ENCODE assay signal across 23 mouse cellular contexts in the genomic region with DNA sequence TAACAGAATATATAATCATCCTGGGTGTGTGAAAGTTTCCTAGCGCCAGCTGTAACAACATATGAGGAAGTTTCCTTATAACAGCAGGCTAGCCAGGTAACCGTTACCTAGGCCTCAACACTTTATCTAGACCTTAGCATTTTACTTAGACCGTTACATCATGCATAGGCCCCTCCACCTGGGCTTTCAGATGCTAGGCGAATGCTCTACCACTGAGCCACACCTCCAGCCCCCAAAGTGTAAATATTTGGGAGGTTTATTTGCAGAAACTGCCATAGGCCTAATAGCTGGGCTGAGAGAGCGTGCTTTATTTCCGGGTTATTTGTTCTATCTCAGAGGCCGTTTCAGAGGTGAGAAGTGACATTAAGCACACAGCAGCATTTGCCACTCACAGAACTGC. TPM values are rescaled to one million over a fixed set of nuclear protein-coding genes. Genes with fewer than 3 reads are reported as not detected.
A peak's percentile ranks its signal among the peaks of the same experiment; 100 is the strongest.
DNase-seq lines count a peak whose midpoint lies in the region; ATAC-seq and TF ChIP-seq lines count a peak whose summit lies in the region.
"Had no signal": no experiment of that assay in that cellular context is flagged by ENCODE, and none has a peak within 500 bp of the region (broad histone marks: within the 10 kb centered on the region; RNA-seq: fewer than 3 reads in every experiment).

No protein-coding gene starts in this region.

- no peak overlapping the region for H3K4me3 ChIP-seq in heart, embryonic 10.5 days
- H3K4me3 ChIP-seq in stomach, postnatal 0 days (ENCODE audit: low read depth, low read length): no peak overlapping the region
- H3K4me3 ChIP-seq: forebrain, embryonic 10.5 days; forebrain, embryonic 13.5 days; heart, adult 2 months had no signal

- ATAC-seq in stomach, postnatal 0 days (ENCODE audit: low FRiP score, low TSS enrichment): peak; percentile 35; the same call in 1 of the 2 replicates
- ATAC-seq: activated CD4-positive, CD25-positive, alpha-beta regulatory T cell, adult 4 months; forebrain, embryonic 13.5 days; forebrain, postnatal 0 days; hindbrain, postnatal 0 days; inflammation-experienced regulatory T-cells, adult 6 months; intestine, embryonic 16.5 days had no signal

- 56% methylated on average over 7 of the region's 7 CpGs for WGBS in heart, embryonic 10.5 days
- 47% methylated on average over 7 of the region's 7 CpGs for WGBS in stomach, postnatal 0 days

- H3K9me3 ChIP-seq in heart, embryonic 10.5 days: 0 out of 2 replicates have a peak, but pooled peaks cover 3% of the 10 kb centered on the region
- no peaks in the 10 kb centered on the region for H3K9me3 ChIP-seq in stomach, postnatal 0 days (ENCODE audit: control insufficient read depth, low read length)
- H3K9me3 ChIP-seq: forebrain, embryonic 13.5 days had no signal

- H3K4me1 ChIP-seq in heart, embryonic 10.5 days: peaks cover 20% of the 10 kb centered on the region
- H3K4me1 ChIP-seq in stomach, postnatal 0 days (replicated peaks; ENCODE audit: control insufficient read depth, insufficient read depth): no peaks in the 10 kb centered on the region
- H3K4me1 ChIP-seq: forebrain, embryonic 10.5 days; forebrain, embryonic 13.5 days had no signal

- H3K4me2 ChIP-seq in stomach, postnatal 0 days (replicated peaks; ENCODE audit: low read depth): no peak overlapping the region
- H3K4me2 ChIP-seq: forebrain, embryonic 13.5 days; hindbrain, embryonic 14.5 days had no signal

- H3K9ac ChIP-seq in stomach, postnatal 0 days (ENCODE audit: low read length): no peak overlapping the region
- H3K9ac ChIP-seq: forebrain, embryonic 13.5 days; forebrain, postnatal 0 days; hindbrain, embryonic 14.5 days had no signal

- TF ChIP-seq CTCF in stomach, postnatal 0 days (IDR thresholded peaks at IDR 0.05; ENCODE audit: low read depth): no peak

- no peaks in the 10 kb centered on the region for H3K36me3 ChIP-seq in heart, embryonic 10.5 days
- H3K36me3 ChIP-seq in stomach, postnatal 0 days (ENCODE audit: control insufficient read depth, insufficient read depth, low read length): no peaks in the 10 kb centered on the region
- H3K36me3 ChIP-seq: forebrain, embryonic 10.5 days had no signal

- H3K27ac ChIP-seq in heart, embryonic 10.5 days: peak overlapping the region; percentile 56
- H3K27ac ChIP-seq in stomach, postnatal 0 days (replicated peaks): no peak overlapping the region
- H3K27ac ChIP-seq: forebrain, embryonic 10.5 days; forebrain, embryonic 13.5 days; heart, adult 2 months; hindbrain, embryonic 14.5 days; hindbrain, postnatal 0 days had no signal

- TF ChIP-seq EP300 in stomach, postnatal 0 days (optimal IDR thresholded peaks at IDR 0.05): no peak

- no peaks in the 10 kb centered on the region for H3K27me3 ChIP-seq in heart, embryonic 10.5 days (ENCODE audit: insufficient read depth, poor library complexity, severe bottlenecking)
- no peaks in the 10 kb centered on the region for H3K27me3 ChIP-seq in stomach, postnatal 0 days (ENCODE audit: control insufficient read depth, insufficient read depth, low read length)
- H3K27me3 ChIP-seq: forebrain, embryonic 13.5 days had no signal

- DNase-seq in heart, embryonic 10.5 days (ENCODE audit: low spot score): no peak
- DNase-seq in heart, postnatal 36 days: no peak
- DNase-seq in lung, postnatal 25 days (ENCODE audit: low spot score): peak; percentile 10
- DNase-seq in lung, postnatal 4 days: no peak
- DNase-seq in stomach, postnatal 0 days (ENCODE audit: low spot score): peak; percentile 21
- DNase-seq in adrenal gland, postnatal 14 days: no peak
- DNase-seq: adrenal gland, adult 8-10 months; adrenal gland, postnatal 36 days; cerebellum, adult 18-20 months; cerebellum, adult 9-10 months; cerebellum, postnatal 14 days; forebrain, postnatal 0 days; gastrocnemius, postnatal 10 days; gastrocnemius, postnatal 36 days; heart, adult 2 months; heart, postnatal 4 days had no signal

- intact Hi-C loops in heart, postnatal 36 days (cut with DNase I): no loop called here

RNA-seq across cellular contexts. Expression of gene Wnt5b, which starts 14.7 kb away (rescaled TPM):
- 6.7 and 8.0 TPM in 2 replicates for polyA plus RNA-seq in heart, embryonic 10.5 days (2016; fragmentation: Nextera tagmentation; extraction: Ambion mirVana)
- 1 to 10 TPM; 2.3 to 5.3 TPM for total RNA-seq in heart, postnatal 36 days (2021)
- polyA plus RNA-seq in stomach, postnatal 0 days (2015; fragmentation: Nextera tagmentation; extraction: Ambion mirVana): 4.5 and 5.2 TPM in 2 replicates
- total RNA-seq in adrenal gland, postnatal 14 days (2021): 2.6 and 3.0 TPM in 2 replicates
- polyA plus RNA-seq: activated CD4-positive, CD25-positive, alpha-beta regulatory T cell, adult 4 months had no signal

Comparison
In these comparisons a context has a peak if more than half of its experiments do, and no peak if none do; other contexts are left out.
1. DNase-seq: peak in lung, postnatal 25 days (single experiment) and stomach, postnatal 0 days (single experiment); none in heart, embryonic 10.5 days (single experiment), heart, postnatal 36 days (0 of 2), lung, postnatal 4 days (0 of 2) and adrenal gland, postnatal 14 days (single experiment).